Mouse (Mus musculus): ENCODE measurements at regions not wholly inside any gene's neighbourhood (a gene's known extent, or its start where the extent isn't known, plus 50 kb on each side); places are given as distances from the start of the nearest gene placed in this dataset.

GRCm38 (mm10) chr14:76721751-76722150 lies 165.1 kb upstream of the Serp2 start:
- TF ChIP-seq CTCF (IDR thresholded peaks at IDR 0.05; ENCODE audit: extremely low read depth, insufficient read depth, low read length) (no peak), POLR2A (IDR thresholded peaks at IDR 0.05; ENCODE audit: extremely low read depth, insufficient read depth, low read length) (no peak)
